15 mouse cellular contexts compared by ENCODE assay signal in the genomic region with DNA sequence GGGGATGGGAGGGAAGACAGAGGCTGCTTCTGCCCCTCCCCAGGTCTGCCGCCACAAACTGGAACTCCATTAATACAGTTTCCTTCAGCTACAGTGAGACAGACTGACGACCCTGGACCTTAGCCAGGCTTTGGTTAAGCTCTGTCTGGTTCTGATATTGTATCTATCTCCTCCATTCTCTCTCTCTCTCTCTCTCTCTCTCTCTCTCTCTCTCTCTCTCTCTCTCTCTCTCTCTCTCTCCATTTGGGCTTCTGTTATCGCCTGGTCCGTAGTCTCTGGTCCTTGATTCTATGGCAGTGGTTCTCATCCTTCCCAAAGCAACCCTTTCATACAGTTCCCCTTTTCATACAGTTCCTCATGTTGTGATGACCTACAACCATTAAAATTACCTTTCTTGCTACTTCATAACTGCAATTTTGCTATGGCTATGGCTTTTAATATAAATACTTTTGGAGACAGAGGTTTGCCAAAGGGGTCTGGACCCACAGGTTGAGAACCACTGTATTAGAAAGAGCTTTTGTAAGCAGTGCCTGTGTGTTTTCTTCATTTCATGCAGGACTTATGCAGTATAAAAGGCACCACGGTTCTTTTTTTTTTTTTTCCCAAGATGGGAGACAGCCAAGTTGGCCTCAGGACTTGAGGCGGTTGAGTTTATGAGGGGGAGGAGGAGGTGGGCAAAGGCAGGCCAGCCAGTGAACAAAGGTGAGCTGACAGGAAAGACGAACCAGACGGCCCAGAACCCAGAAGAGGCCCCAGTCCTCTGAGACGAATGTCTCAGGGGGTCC. TPM values are rescaled to one million over a fixed set of nuclear protein-coding genes. Genes with fewer than 3 reads are reported as not detected.
DNase-seq lines count a peak whose midpoint lies in the region; ATAC-seq and TF ChIP-seq lines count a peak whose summit lies in the region.
"Had no signal": no experiment of that assay in that cellular context is flagged by ENCODE, and none has a peak within 500 bp of the region (broad histone marks: within the 10 kb centered on the region; RNA-seq: fewer than 3 reads in every experiment).

No protein-coding gene starts in this region.

- WGBS in heart, embryonic 10.5 days, result 64% methylated on average over 9 of the region's 9 CpGs
- WGBS in stomach, embryonic 16.5 days, result 47% methylated on average over 9 of the region's 9 CpGs
- 46% methylated on average over 9 of the region's 9 CpGs for WGBS in stomach, postnatal 0 days
- WGBS in limb, embryonic 15.5 days, result 39% methylated on average over 9 of the region's 9 CpGs

- H3K4me3 ChIP-seq in heart, embryonic 10.5 days, result 0 out of 2 replicates have a peak overlapping the region, but pooled peaks have one; percentile 12
- H3K4me3 ChIP-seq in stomach, embryonic 16.5 days (replicated peaks; ENCODE audit: low read length), result no peak overlapping the region
- no peak overlapping the region for H3K4me3 ChIP-seq in stomach, postnatal 0 days (ENCODE audit: low read depth, low read length)
- H3K4me3 ChIP-seq in limb, embryonic 15.5 days, result no peak overlapping the region
- H3K4me3 ChIP-seq in layer of hippocampus, adult 2 months, result no peak overlapping the region
- H3K4me3 ChIP-seq: erythroblast, embryonic 14.5 days; forebrain, embryonic 15.5 days; heart, embryonic 13.5 days had no signal

- no peak for DNase-seq in heart, embryonic 10.5 days (ENCODE audit: low spot score)
- no peak for DNase-seq in heart, postnatal 4 days
- no peak for DNase-seq in stomach, postnatal 0 days (ENCODE audit: low spot score)
- no peak for DNase-seq in layer of hippocampus, adult 2 months (ENCODE audit: low spot score in 2 of 2)
- no peak for DNase-seq in retina, embryonic 14.5 days (ENCODE audit: low spot score)
- DNase-seq: adrenal gland, postnatal 25 days; cerebellum, adult 9-11 months; heart, postnatal 36 days; left cerebral cortex, postnatal 4 days had no signal

- H3K4me1 ChIP-seq in heart, embryonic 10.5 days, result peaks cover 55% of the 10 kb centered on the region
- H3K4me1 ChIP-seq in stomach, embryonic 16.5 days (ENCODE audit: control insufficient read depth, insufficient read depth, low read length), result peaks cover 6% of the 10 kb centered on the region; the same call in 1 of the 2 replicates
- H3K4me1 ChIP-seq in stomach, postnatal 0 days (replicated peaks; ENCODE audit: control insufficient read depth, insufficient read depth), result no peaks in the 10 kb centered on the region
- H3K4me1 ChIP-seq in limb, embryonic 15.5 days, result peaks cover 48% of the 10 kb centered on the region

- peak overlapping the region; percentile 52 for H3K27ac ChIP-seq in heart, embryonic 10.5 days
- H3K27ac ChIP-seq in stomach, embryonic 16.5 days (ENCODE audit: low read length), result no peak overlapping the region
- H3K27ac ChIP-seq in stomach, postnatal 0 days (replicated peaks), result no peak overlapping the region; the same call in 1 of the 2 replicates
- 0 out of 2 replicates have a peak overlapping the region, but pooled peaks have one; percentile 11 for H3K27ac ChIP-seq in limb, embryonic 15.5 days
- no peak overlapping the region for H3K27ac ChIP-seq in layer of hippocampus, adult 2 months
- H3K27ac ChIP-seq: forebrain, embryonic 15.5 days; heart, embryonic 13.5 days had no signal

- peaks cover 8% of the 10 kb centered on the region; the same call in 1 of the 2 replicates for H3K27me3 ChIP-seq in heart, embryonic 10.5 days (ENCODE audit: insufficient read depth, poor library complexity, severe bottlenecking)
- H3K27me3 ChIP-seq in stomach, embryonic 16.5 days (ENCODE audit: control insufficient read depth, insufficient read depth, low read length), result no peaks in the 10 kb centered on the region
- H3K27me3 ChIP-seq in stomach, postnatal 0 days (ENCODE audit: control insufficient read depth, insufficient read depth, low read length), result no peaks in the 10 kb centered on the region
- H3K27me3 ChIP-seq in limb, embryonic 15.5 days, result no peaks in the 10 kb centered on the region
- H3K27me3 ChIP-seq: forebrain, embryonic 15.5 days; heart, embryonic 13.5 days had no signal

- no peak overlapping the region for H3K4me2 ChIP-seq in stomach, embryonic 16.5 days (ENCODE audit: low read depth, low read length)
- H3K4me2 ChIP-seq in stomach, postnatal 0 days (replicated peaks; ENCODE audit: low read depth), result no peak overlapping the region
- H3K4me2 ChIP-seq in limb, embryonic 15.5 days, result no peak overlapping the region
- H3K4me2 ChIP-seq: forebrain, embryonic 15.5 days; heart, embryonic 13.5 days had no signal

- H3K9me3 ChIP-seq in heart, embryonic 10.5 days, result no peaks in the 10 kb centered on the region
- no peaks in the 10 kb centered on the region for H3K9me3 ChIP-seq in stomach, embryonic 16.5 days (replicated peaks; ENCODE audit: control insufficient read depth, low read length)
- no peaks in the 10 kb centered on the region for H3K9me3 ChIP-seq in stomach, postnatal 0 days (ENCODE audit: control insufficient read depth, low read length)
- H3K9me3 ChIP-seq in limb, embryonic 15.5 days, result no peaks in the 10 kb centered on the region
- H3K9me3 ChIP-seq: forebrain, embryonic 15.5 days; heart, embryonic 13.5 days had no signal

- TF ChIP-seq CTCF in stomach, postnatal 0 days (IDR thresholded peaks at IDR 0.05; ENCODE audit: low read depth), result no peak
- TF ChIP-seq CTCF in layer of hippocampus, adult 2 months (conservative IDR thresholded peaks at IDR 0.05), result no peak

- no peaks in the 10 kb centered on the region for H3K36me3 ChIP-seq in heart, embryonic 10.5 days
- H3K36me3 ChIP-seq in stomach, embryonic 16.5 days (ENCODE audit: control insufficient read depth, insufficient read depth, low read length), result no peaks in the 10 kb centered on the region
- H3K36me3 ChIP-seq in stomach, postnatal 0 days (ENCODE audit: control insufficient read depth, insufficient read depth, low read length), result no peaks in the 10 kb centered on the region
- H3K36me3 ChIP-seq in limb, embryonic 15.5 days, result no peaks in the 10 kb centered on the region
- H3K36me3 ChIP-seq: forebrain, embryonic 15.5 days; heart, embryonic 13.5 days had no signal

- TF ChIP-seq EP300 in stomach, postnatal 0 days (optimal IDR thresholded peaks at IDR 0.05), result no peak

- no peak for ATAC-seq in stomach, embryonic 16.5 days (ENCODE audit: insufficient read depth, low FRiP score)
- no peak for ATAC-seq in stomach, postnatal 0 days (ENCODE audit: low FRiP score, low TSS enrichment)
- no peak for ATAC-seq in limb, embryonic 15.5 days (ENCODE audit: insufficient number of reproducible peaks, low FRiP score, low TSS enrichment, low read depth)
- ATAC-seq in megakaryocyte-erythroid progenitor cell, adult 5-6 weeks (replicated peaks; ENCODE audit: low FRiP score, low TSS enrichment, poor library complexity, severe bottlenecking), result peak; percentile 29

- H3K9ac ChIP-seq in stomach, embryonic 16.5 days (ENCODE audit: low read length), result 0 out of 2 replicates have a peak overlapping the region, but pooled peaks have one; percentile 3
- no peak overlapping the region for H3K9ac ChIP-seq in stomach, postnatal 0 days (ENCODE audit: low read length)
- H3K9ac ChIP-seq in limb, embryonic 15.5 days, result no peak overlapping the region
- H3K9ac ChIP-seq: forebrain, embryonic 15.5 days had no signal

RNA-seq across cellular contexts. Expression of a gene that starts 7.3 kb away (rescaled TPM):
- polyA plus RNA-seq in heart, embryonic 10.5 days (2016; fragmentation: Nextera tagmentation; extraction: Ambion mirVana), result 1.5 and 2.8 TPM in 2 replicates
- 1 to 10 TPM; 7.6 to 8.2 TPM for total RNA-seq in heart, postnatal 4 days (2021)
- polyA plus RNA-seq in stomach, embryonic 16.5 days (2015; fragmentation: Nextera tagmentation; extraction: Ambion mirVana), result 5.1 and 5.4 TPM in 2 replicates
- 1.8 and 1.9 TPM in 2 replicates for polyA plus RNA-seq in stomach, postnatal 0 days (2015; fragmentation: Nextera tagmentation; extraction: Ambion mirVana)
- polyA plus RNA-seq in limb, embryonic 15.5 days (2015; fragmentation: Nextera tagmentation; extraction: Ambion mirVana), result 3.1 and 3.5 TPM in 2 replicates
- 1.3 and 3.4 TPM in 2 replicates for total RNA-seq in megakaryocyte-erythroid progenitor cell, adult 5-6 weeks (2014; fragmentation: Nextera tagmentation)
- 0.42 and 0.76 TPM in 2 replicates for total RNA-seq in megakaryocyte-erythroid progenitor cell, adult 5-6 weeks (2017)
- 1 to 10 TPM; 2.7 to 3.2 TPM for total RNA-seq in layer of hippocampus, adult 2 months (2021)

RNA-seq across cellular contexts. Expression of a gene that starts 34.5 kb away (rescaled TPM):
- polyA plus RNA-seq in heart, embryonic 10.5 days (2016; fragmentation: Nextera tagmentation; extraction: Ambion mirVana), result 9.2 and 11.6 TPM in 2 replicates
- total RNA-seq in heart, postnatal 4 days (2021), result 1 to 10 TPM; 3.4 to 3.5 TPM
- 14.4 and 15.6 TPM in 2 replicates for polyA plus RNA-seq in stomach, embryonic 16.5 days (2015; fragmentation: Nextera tagmentation; extraction: Ambion mirVana)
- polyA plus RNA-seq in stomach, postnatal 0 days (2015; fragmentation: Nextera tagmentation; extraction: Ambion mirVana), result 11.0 and 11.8 TPM in 2 replicates
- 15.3 and 16.8 TPM in 2 replicates for polyA plus RNA-seq in limb, embryonic 15.5 days (2015; fragmentation: Nextera tagmentation; extraction: Ambion mirVana)
- 29.2 and 29.7 TPM in 2 replicates for total RNA-seq in megakaryocyte-erythroid progenitor cell, adult 5-6 weeks (2014; fragmentation: Nextera tagmentation)
- total RNA-seq in megakaryocyte-erythroid progenitor cell, adult 5-6 weeks (2017), result 18.7 and 21.6 TPM in 2 replicates
- 10 to 100 TPM; 14.4 to 15.8 TPM for total RNA-seq in layer of hippocampus, adult 2 months (2021)

Comparison
In these comparisons a context has a peak if more than half of its experiments do, and no peak if none do; other contexts are left out.
1. H3K27ac ChIP-seq: peak in heart, embryonic 10.5 days (single experiment) and limb, embryonic 15.5 days (single experiment); none in stomach, embryonic 16.5 days (single experiment), stomach, postnatal 0 days (single experiment) and layer of hippocampus, adult 2 months (single experiment).